Mouse (Mus musculus) bone marrow macrophage, adult 2 months (primary cell): ENCODE results near the gene Ggct.

Source experiments
- CTCF ChIP-seq: IDR thresholded peaks from 2 replicates; pipeline ENCODE4 v1.5.1; 2012; ENCODE audit warnings: low read depth, mild to moderate bottlenecking, low read length, moderate library complexity
- POLR2A ChIP-seq: IDR thresholded peaks from 2 replicates; pipeline ENCODE4 v1.6.1; 2012; ENCODE audit warnings: mild to moderate bottlenecking, low read depth, low read length, borderline replicate concordance

- TF ChIP-seq CTCF = no peak
- no peak for TF ChIP-seq POLR2A
These were observed 10.8 kb upstream of the Ggct start for GRCm38 (mm10) chr6:55003559-55003958.
